Mouse (Mus musculus) lung, embryonic 15.5 days (tissue): Measurements from ENCODE around the gene Zfp503. TPM values are rescaled to one million over a fixed set of nuclear protein-coding genes. Genes with fewer than 3 reads are reported as not detected.
A peak's percentile ranks its signal among the peaks of the same experiment; 100 is the strongest.

Source experiments
- ATAC-seq: fragments of 200-750 bp; cut with Nextera tagmentation; 2 replicates; pipeline ENCODE4 v1.8.0; 2017; ENCODE audit warnings: moderate number of reproducible peaks, borderline replicate concordance; ENCODE audit not compliant: low FRiP score, low TSS enrichment; ENCODE audit errors: extremely low read depth
- H3K27ac ChIP-seq: fragments of 300-500 bp; sonication (generic); 2 replicates; pipeline ENCODE4 v1.5.1; 2015; ENCODE audit warnings: moderate library complexity, mild to moderate bottlenecking, inconsistent platforms
- H3K27me3 ChIP-seq: fragments of 300-500 bp; sonication (generic); 2 replicates; pipeline ENCODE4 v1.6.1; 2015; ENCODE audit warnings: inconsistent platforms
- H3K36me3 ChIP-seq: fragments of 300-500 bp; sonication (generic); 2 replicates; pipeline ENCODE4 v1.6.1; 2015; ENCODE audit warnings: inconsistent platforms
- H3K4me1 ChIP-seq: fragments of 300-500 bp; sonication (generic); 2 replicates; pipeline ENCODE4 v1.6.1; 2015; ENCODE audit warnings: inconsistent platforms
- H3K4me2 ChIP-seq: fragments of 300-500 bp; sonication (generic); 2 replicates; pipeline ENCODE4 v1.6.1; 2015; ENCODE audit warnings: inconsistent platforms, mild to moderate bottlenecking, moderate library complexity
- H3K4me3 ChIP-seq: fragments of 300-500 bp; sonication (generic); 2 replicates; pipeline ENCODE4 v1.5.1; 2015; ENCODE audit warnings: mild to moderate bottlenecking, inconsistent platforms
- H3K9ac ChIP-seq: fragments of 300-500 bp; sonication (generic); 2 replicates; pipeline ENCODE4 v1.6.1; 2015; ENCODE audit warnings: inconsistent platforms
- H3K9me3 ChIP-seq: fragments of 300-500 bp; sonication (generic); 2 replicates; pipeline ENCODE4 v1.6.1; 2016; ENCODE audit warnings: inconsistent platforms
- WGBS: fragments of 180-500 bp; shearing (Covaris S2); methylation state at CpG from one replicate; pipeline ENCODE4 v1.1.7; 2015; 5-methylcytosine and 5-hydroxymethylcytosine counted together
- polyA plus RNA-seq: library from polyadenylated mRNA; unstranded; fragments of >200 nt; fragmentation: Nextera tagmentation; extraction: Ambion mirVana; gene quantifications from 2 replicates; pipeline ENCODE4 v1.2.1, GENCODE M21; 2015

The Zfp503 gene
- polyA plus RNA-seq: 26.8 and 28.2 TPM in 2 replicates

DNA sequence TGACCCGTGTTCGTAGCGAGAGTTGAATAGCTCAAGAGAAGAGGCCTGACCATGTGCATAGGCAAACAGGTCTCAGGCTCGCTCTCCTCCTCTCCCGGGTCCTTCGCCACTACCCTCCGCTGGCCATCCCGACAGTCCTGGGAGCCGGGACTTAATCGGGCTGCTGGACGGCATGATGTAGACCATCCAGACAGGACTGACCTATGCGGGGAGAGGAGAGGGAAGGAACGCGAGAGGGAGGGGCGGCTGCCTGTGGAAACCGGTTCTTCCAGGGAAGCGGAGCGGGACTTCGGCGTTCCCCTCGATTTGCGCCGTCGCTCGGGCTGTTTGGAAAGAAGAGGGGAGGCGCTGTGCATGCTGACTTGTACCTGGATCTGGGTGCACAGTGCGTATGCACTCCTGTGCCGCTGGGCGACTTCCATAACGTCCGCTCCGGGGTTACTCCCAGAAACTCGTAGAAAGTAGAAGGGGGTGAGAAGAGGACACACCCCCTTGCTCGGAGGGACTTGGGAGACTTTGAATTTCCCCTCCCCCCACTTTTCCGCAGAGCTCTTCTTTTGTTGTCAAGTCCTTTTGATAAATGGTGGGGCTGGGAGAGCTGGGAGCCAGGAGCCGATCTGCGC lies at the start of gene Zfp503:
Zfp503 (minus strand) TSS at position 311 of the 623 bp plus-strand sequence.
- WGBS: under 1% methylated on average over 37 of the region's 37 CpGs
- Histone ChIP-seq H3K27me3 (no peaks in the 10 kb centered on the region), H3K9me3 (no peaks in the 10 kb centered on the region), H3K4me1 (peaks cover 38% of the 10 kb centered on the region), H3K4me2 (peak within 1 kb of the TSS; percentile 90), H3K9ac (peak within 1 kb of the TSS; percentile 62), H3K4me3 (peak within 1 kb of the TSS; percentile 96), H3K27ac (peak within 1 kb of the TSS; percentile 100), H3K36me3 (peaks cover 10% of the 10 kb centered on the region; the same call in 1 of the 2 replicates)
- ATAC-seq: 0 out of 2 replicates have a peak, but pooled peaks have one; percentile 7

DNA sequence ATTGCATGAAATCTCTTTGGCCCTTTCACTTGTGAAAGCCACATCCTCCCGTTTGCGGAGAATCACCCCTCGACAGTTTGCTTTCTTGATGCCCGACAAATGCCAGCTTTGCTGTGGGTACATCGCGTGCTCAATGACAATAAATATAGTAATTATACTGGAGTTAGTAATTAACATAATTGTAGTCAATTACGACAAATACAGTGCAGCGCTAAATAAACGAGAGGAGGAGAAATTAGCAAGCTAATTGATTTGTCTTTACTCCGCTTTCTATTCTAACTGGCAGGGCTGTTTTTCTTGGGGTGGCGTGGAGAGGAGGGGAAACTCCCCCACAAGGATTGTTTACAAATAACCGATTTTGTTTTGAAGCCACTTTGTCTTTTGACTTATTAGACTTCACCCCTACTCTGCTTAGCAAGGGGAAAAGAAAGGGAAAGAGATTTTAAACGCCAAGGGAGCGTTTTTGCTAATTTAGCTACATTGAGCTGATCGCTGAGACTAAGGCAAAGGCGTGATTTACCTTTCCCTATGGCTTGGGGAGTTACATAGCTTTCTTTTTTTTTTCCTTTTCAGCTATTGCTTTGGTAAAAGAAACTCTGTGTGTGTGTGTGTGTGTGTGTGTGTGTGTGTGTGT lies 48.2 kb upstream of the Zfp503 start:
- ATAC-seq: no peak
- no peaks in the 10 kb centered on the region for H3K27me3 ChIP-seq
- 78% methylated on average over 16 of the region's 16 CpGs for WGBS

DNA sequence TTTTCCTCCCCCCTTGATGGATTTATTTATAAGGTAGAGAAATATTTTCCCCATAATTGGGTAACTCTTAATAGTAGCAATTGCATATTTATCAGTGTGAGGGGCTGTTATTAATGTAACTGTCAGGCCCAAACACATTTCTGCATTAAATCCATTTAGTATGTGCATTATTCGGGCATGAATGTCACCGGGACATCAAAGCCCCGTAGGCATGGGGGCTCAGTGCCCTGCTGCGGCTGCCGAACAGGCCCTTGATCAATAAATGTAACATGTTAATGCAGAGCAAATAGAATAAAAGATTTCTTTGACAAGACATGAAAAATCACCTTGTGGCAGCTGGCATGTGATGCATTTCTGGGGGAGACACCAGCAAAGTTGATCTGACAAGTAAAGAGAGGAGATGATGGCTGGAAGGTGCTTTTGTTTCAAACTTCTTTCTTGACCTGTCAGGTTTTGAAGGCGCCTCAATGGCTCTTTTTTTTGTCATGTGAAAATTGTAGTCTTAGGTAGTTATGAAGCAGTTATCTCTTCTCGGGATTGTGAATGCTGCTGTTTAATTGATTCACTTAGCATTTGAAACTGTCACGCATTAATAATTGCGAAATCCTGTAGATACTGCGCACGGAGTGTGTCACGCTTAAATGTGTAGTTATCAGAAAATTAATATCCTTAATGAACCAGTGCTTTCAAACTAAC lies 47.5 kb upstream of the Zfp503 start:
- no peak for ATAC-seq

More for the DNA sequence above, 48.2 kb upstream of the Zfp503 start:
- peaks cover 8% of the 10 kb centered on the region; the same call in 1 of the 2 replicates for H3K4me1 ChIP-seq
- no peak overlapping the region for H3K9ac ChIP-seq
- H3K4me2 ChIP-seq: no peak overlapping the region
- no peak overlapping the region for H3K4me3 ChIP-seq
- no peaks in the 10 kb centered on the region for H3K9me3 ChIP-seq
- no peaks in the 10 kb centered on the region for H3K36me3 ChIP-seq
- H3K27ac ChIP-seq: no peak overlapping the region

DNA sequence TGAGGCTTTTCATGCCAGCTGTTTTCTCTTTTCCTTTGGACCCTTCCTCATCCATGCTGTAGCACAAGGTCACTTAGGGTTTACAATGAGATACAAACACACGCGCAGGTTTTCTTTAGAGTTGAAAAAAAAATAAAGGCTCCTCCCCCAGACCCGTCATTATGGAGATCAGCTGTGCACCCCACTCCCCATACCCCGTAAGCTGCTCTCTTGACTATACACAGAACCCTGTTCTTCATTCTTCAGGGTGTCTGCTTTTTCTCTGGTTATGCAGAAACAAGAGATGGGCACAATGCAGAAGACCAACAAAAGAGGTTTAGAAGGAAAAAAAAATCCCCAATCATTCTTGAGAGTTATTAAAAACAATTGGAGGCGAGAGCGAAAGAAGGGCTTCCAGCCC lies 46.9 kb upstream of the Zfp503 start:
- H3K4me3 ChIP-seq: no peak overlapping the region
- no peak for ATAC-seq
- H3K36me3 ChIP-seq: no peaks in the 10 kb centered on the region
- H3K27ac ChIP-seq: no peak overlapping the region
- H3K27me3 ChIP-seq: no peaks in the 10 kb centered on the region
- H3K4me2 ChIP-seq: no peak overlapping the region
- 60% methylated on average over 6 of the region's 6 CpGs for WGBS
- H3K9ac ChIP-seq: no peak overlapping the region
- H3K9me3 ChIP-seq: no peaks in the 10 kb centered on the region
- H3K4me1 ChIP-seq: peaks cover 8% of the 10 kb centered on the region; the same call in 1 of the 2 replicates

More for the DNA sequence above, 47.5 kb upstream of the Zfp503 start:
- peaks cover 8% of the 10 kb centered on the region; the same call in 1 of the 2 replicates for H3K4me1 ChIP-seq
- no peaks in the 10 kb centered on the region for H3K36me3 ChIP-seq
- H3K27ac ChIP-seq: no peak overlapping the region
- no peak overlapping the region for H3K4me3 ChIP-seq
- H3K9me3 ChIP-seq: no peaks in the 10 kb centered on the region
- WGBS: 76% methylated on average over 12 of the region's 12 CpGs
- H3K27me3 ChIP-seq: no peaks in the 10 kb centered on the region
- H3K9ac ChIP-seq: no peak overlapping the region
- no peak overlapping the region for H3K4me2 ChIP-seq

DNA sequence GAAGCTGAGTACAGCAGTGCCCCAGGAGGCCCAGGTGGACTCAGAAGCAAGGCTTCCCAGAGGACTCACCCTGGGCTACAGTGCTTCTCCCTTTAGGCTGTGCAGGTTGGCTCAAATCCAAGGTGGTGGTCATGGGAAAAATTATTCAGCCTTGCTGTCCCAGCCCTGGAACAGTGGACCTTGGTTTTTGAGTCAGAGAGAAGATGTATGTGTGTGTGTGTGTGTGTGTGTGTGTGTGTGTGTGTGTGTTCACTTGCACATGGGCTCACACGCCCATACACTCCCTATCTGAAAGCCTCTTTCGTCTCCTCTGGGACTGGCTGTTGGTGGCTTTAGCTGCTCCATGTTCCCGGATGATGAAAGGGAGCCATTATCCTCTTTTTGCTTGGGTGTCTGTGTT lies 46.5 kb upstream of the Zfp503 start:
- Histone ChIP-seq H3K4me1 (peaks cover 8% of the 10 kb centered on the region; the same call in 1 of the 2 replicates), H3K36me3 (no peaks in the 10 kb centered on the region), H3K9ac (no peak overlapping the region), H3K27me3 (no peaks in the 10 kb centered on the region), H3K27ac (no peak overlapping the region), H3K4me3 (no peak overlapping the region), H3K9me3 (no peaks in the 10 kb centered on the region), H3K4me2 (no peak overlapping the region)
- 0 out of 2 replicates have a peak, but pooled peaks have one; percentile 23 for ATAC-seq
- 59% methylated on average over 3 of the region's 3 CpGs for WGBS

DNA sequence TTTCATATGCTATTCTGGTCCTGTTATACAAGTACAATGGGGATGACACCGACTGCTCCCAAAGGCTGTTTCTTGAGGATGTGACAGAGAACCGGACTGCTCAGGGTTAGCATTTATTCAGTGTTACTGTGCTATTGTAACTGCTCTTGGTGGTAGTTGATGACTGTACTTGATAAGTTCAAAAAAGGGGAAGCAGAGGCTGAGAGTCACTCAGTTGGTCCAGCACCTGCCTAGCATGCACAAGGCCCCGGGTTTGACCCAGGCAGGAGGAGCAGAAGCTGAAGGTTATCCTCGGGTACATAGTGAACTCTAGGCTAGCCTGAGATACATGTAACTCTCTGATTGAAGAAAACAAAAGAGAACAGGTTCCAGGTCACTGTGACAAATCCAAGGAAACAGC lies 34.1 kb upstream of the Zfp503 start:
- H3K27me3 ChIP-seq: no peaks in the 10 kb centered on the region
- no peak overlapping the region for H3K4me3 ChIP-seq
- H3K4me1 ChIP-seq: peaks cover 11% of the 10 kb centered on the region; the same call in 1 of the 2 replicates
- no peak for ATAC-seq
- H3K36me3 ChIP-seq: no peaks in the 10 kb centered on the region
- H3K9me3 ChIP-seq: no peaks in the 10 kb centered on the region
- H3K9ac ChIP-seq: no peak overlapping the region
- no peak overlapping the region for H3K27ac ChIP-seq
- no peak overlapping the region for H3K4me2 ChIP-seq
- WGBS: 75% methylated on average over 4 of the region's 4 CpGs

DNA sequence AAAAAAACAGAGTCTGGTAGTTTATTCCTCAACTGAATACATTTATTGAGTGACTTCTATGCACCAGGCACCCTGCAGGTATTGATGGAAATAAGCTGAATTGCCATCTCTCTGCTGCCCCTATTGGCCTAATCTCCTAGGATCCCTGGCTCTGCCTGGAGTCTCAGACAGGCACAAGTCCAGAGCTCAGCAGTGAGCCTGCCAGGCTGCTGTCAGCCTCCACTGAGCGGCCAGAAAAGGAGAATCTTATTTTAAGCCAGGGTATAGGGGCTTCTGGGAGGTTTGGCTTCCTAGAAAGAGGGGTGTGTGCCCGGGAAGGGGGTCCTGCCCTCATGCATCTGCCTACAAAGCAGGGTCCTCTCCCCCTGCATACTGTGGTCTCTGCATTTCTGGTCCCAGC lies 31.5 kb upstream of the Zfp503 start:
- peaks cover 23% of the 10 kb centered on the region for H3K4me1 ChIP-seq
- H3K36me3 ChIP-seq: no peaks in the 10 kb centered on the region
- no peak overlapping the region for H3K9ac ChIP-seq
- no peaks in the 10 kb centered on the region for H3K9me3 ChIP-seq
- no peak overlapping the region for H3K4me3 ChIP-seq
- WGBS: 10% methylated on average over 2 of the region's 2 CpGs
- no peaks in the 10 kb centered on the region for H3K27me3 ChIP-seq
- no peak overlapping the region for H3K27ac ChIP-seq
- no peak overlapping the region for H3K4me2 ChIP-seq
- ATAC-seq: no peak

DNA sequence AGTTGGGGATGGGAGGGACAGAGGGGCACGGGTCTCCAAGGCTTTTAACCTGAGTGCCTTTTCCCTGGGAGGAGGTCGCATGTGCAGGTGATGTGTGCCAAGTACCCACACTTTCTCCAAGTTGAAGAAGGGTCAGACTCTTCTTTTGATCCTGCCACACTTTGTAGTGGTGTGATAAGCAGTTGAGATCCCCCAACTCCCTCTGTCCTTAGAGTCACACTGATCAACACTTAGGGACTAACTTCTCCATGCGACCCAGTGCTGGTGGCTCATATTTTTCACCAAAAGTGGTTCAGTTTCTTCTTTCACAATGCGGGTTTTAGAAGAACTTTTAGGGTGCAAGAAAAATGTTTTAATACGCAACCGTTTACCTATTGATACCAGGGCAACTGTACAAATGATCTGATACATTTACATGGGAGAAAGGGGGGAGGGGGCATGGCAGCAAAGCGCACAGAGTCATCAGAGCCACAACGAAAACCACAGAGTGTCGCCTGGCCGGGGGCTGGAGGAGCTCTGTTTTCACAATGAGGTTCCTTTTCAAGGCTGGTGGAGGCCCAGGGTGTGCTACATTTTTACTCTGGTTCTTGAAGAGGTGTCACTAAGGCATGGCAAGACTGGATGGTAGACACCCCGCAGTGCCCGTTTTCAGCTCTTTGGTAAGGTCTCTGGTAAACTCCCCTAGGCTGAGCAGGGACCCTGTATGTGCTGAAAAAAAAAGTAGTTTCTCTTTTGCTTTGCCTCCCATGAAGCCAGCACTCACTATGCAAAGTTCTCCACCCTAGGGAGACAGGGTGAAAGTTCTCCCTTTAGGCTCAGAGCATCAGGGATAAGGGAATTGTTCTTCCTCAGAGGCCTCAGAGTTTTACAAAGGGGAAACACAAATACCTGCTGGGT lies 30.8 kb upstream of the Zfp503 start:
- 45% methylated on average over 12 of the region's 12 CpGs for WGBS
- Histone ChIP-seq H3K9ac (peak overlapping the region; percentile 40), H3K27me3 (no peaks in the 10 kb centered on the region), H3K36me3 (no peaks in the 10 kb centered on the region), H3K4me1 (peaks cover 27% of the 10 kb centered on the region), H3K27ac (0 out of 2 replicates have a peak overlapping the region, but pooled peaks have one; percentile 57), H3K4me3 (peak overlapping the region; percentile 41), H3K4me2 (peak overlapping the region; percentile 83), H3K9me3 (no peaks in the 10 kb centered on the region)
- ATAC-seq: no peak

DNA sequence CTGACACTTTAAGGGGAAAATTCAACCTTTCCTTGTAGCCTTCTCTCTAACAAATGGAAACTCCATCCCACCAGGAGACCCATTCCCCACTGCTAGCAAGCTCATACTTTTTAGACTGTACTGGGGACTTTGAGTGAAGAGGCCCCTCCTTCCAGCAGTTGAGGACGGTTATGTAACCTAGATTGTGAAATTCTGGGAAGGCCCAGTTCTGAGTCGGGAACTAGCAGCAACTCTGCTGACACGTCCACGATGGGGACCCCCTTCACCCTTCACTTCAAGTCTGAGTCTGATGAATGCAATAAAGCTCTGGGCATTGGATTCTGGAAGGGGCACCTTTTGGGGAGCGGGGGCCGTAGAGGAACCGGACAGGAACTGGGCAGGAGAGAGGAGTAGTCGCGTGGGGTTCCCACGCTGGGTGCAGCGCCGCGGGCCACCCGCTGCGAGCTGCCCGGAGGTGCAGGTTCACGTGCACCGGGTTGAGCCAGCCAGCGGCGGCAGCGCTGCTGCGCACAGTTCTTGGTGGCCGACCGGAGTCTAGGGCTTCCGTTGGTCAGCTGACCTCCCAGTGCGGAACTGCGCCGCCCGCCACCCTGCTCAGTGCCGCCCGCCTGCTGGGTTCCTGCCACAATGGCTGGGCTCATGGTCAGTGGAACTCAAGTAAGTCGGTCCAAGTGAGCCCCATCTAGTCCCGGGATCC lies 30.0 kb upstream of the Zfp503 start, which contains the start of gene Lrmda:
Lrmda (plus strand) TSS at position 461 of the 697 bp plus-strand sequence.
- Histone ChIP-seq H3K4me1 (peaks cover 35% of the 10 kb centered on the region), H3K27ac (peak within 1 kb of the TSS; percentile 57; the same call in 1 of the 2 replicates), H3K9me3 (no peaks in the 10 kb centered on the region), H3K27me3 (no peaks in the 10 kb centered on the region), H3K36me3 (no peaks in the 10 kb centered on the region), H3K9ac (peak within 1 kb of the TSS; percentile 40), H3K4me2 (peak within 1 kb of the TSS; percentile 83), H3K4me3 (peak within 1 kb of the TSS; percentile 41)
- peak; percentile 87 for ATAC-seq
- WGBS: 3% methylated on average over 33 of the region's 33 CpGs

DNA sequence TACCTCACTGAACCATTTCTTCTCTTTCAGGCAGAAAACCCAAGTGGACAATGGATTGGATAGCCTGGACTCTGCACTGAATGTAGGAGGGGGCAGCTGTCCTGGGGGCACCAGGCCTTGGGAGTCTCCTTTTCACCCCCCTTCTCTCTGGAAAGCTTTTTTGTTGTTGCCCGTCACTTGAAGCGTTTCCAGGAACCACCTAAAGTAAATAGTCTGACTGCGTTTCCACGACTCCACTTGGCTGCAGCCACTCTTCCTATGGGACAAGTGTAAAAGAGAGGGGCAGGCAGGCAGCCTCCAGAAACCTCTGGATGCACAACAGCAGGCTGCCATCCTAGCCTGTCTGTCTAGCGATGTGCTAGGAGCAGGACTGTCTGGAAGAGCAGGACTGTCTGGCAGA lies 27.6 kb upstream of the Zfp503 start:
- Histone ChIP-seq H3K9ac (no peak overlapping the region), H3K4me3 (no peak overlapping the region), H3K4me2 (no peak overlapping the region), H3K36me3 (no peaks in the 10 kb centered on the region), H3K9me3 (no peaks in the 10 kb centered on the region), H3K27me3 (no peaks in the 10 kb centered on the region), H3K27ac (no peak overlapping the region), H3K4me1 (peaks cover 35% of the 10 kb centered on the region)
- WGBS: 25% methylated on average over 5 of the region's 5 CpGs
- ATAC-seq: no peak
